Mouse (Mus musculus) spleen, adult 12 weeks (tissue): ENCODE measurements around the gene Cox7a1.
"Not testable (repeated sequence)": the region's sequence is repeated elsewhere in the genome, so short reads cannot be mapped to it uniquely, and the experiment has no call there.

Experiments used
- DNase-seq: peaks from one replicate; pipeline ENCODE4 v3.0.0; 2022; ENCODE audit warnings: low spot score

Cox7a1 gene

GRCm38 (mm10) chr7:30183879-30184289 is at the start of gene Cox7a1:
Gene Cox7a1 (plus strand): TSS chr7:30184144.
- peak; percentile 71 for DNase-seq

DNA sequence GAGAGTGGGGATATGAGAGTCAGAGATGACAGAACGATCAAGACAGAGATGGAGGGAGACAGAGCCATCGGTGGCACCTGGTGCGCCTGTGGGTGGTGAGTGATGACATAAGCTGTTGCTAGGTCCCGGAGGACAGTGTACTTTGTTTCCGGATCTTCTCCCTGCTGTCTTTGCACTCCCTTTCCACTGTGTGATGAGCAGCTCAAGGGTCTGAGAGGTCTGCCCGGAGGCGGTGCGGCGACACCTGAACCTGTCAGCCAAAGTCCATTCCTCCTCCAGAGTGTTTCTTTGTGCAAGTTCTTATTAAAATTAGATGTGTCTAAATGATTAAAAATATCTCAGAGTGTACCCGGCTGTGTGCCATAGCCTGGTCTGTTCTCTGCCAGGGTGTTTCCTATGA is 47.1 kb upstream of the Cox7a1 start:
- DNase-seq, result no peak

GRCm38 (mm10) chr7:30143170-30143554 is 40.8 kb upstream of the Cox7a1 start:
- no peak for DNase-seq

DNA sequence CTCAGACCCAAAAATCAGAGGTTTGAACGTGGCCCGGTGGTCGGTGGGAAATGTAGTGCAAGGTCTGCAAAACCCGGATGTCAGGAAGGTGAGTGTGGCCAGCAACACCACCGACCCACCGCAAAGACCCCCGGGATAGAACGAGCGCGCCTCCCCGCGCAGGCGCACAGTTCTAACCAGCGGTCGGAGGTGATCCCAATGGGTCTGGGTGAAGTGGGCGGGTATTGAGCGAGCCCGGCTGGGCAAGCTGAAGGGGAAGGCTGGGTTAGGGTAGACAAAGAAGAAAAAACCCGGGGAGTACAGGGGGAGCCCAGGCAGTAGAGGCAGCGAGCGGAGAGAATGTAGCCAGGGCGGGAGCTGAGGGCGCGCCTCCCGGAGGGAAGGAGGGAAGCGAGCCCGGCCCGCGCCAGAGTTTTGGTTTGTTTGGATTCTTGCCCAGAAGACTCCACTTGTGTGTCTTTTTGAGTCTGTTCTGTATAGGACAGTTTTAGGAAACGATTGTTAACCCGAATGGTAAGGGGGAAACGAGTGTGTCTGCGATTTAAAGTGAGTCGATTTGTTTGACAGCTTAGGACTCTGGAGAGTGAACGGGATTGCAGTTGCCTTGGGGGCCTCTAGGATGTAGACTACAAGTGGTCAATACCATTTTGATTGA is 40.3 kb upstream of the Cox7a1 start:
- no peak for DNase-seq

- no peak for DNase-seq
Measured at GRCm38 (mm10) chr7:30147011-30147410, 36.9 kb upstream of the Cox7a1 start.

GRCm38 (mm10) chr7:30154040-30154439 is 29.9 kb upstream of the Cox7a1 start:
- no peak for DNase-seq

GRCm38 (mm10) chr7:30155507-30155906 is 28.4 kb upstream of the Cox7a1 start:
- no peak for DNase-seq

DNA sequence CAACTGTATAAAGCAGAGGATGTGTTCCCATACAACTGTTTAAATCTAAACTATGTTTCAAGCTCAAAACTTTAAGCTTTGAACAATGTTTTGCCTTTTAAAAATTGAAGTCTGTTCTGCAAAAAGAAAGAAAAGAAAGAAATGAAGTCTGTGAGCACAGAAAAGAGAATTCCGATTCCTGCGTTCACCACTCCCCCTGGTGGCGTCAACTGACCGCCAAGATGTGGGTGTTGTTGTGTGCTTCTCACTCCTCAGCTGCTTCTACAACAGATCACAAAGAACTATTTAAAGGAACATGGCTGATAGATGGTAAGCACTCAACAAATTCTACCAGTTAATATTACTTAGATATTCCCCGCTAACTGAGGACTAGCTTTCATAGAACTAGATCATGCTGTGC is 20.8 kb upstream of the Cox7a1 start:
- DNase-seq, result no peak

DNA sequence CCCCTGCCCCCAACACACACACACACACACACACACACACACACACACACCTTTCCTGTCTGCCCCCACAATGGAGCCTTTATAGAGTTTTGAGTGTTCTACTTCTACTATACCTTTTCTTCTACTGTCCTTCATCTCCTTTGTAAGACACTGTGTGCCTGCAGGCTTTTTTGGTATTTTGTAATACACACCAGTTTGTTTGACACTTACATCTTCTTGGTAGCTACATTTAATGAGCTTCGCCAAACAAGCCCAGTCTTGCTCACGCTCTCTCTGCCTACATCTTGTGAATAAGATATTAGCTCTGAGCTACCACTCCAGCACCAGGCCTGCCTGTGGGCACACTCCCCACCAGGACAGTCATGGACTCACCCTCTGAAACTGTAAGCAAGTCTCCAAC is 19.2 kb upstream of the Cox7a1 start:
- no peak for DNase-seq

DNA sequence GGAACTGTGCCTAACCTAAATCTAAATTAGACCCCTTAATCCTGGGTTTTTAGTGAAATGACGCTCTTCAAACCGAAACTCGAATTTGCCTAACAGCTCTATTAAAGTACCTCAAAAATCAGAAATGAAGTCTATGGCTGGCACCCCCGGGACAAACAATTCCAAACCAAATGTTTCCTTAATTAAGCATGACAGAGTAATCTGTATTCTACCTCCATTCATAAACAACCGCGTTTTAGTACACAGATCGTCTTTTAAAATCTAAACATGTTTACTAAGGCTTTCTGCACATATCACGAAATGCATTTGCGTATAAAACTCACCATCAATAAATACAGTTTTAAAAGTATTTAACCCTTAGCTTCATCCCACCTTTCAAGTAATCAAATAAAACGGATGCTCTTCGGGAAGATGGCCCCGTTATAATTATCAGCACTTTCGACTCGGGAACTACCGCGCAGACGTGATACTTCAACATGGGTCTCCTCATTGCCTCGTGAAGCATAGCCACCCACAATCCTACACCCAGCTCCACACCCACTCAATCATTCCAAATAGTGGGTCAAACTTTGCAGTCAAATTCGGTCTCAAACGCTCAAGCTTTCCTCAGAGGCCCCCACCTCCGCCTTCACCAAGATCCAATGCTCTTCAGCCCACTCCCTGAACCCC is 14.9 kb upstream of the Cox7a1 start:
- no peak for DNase-seq

DNA sequence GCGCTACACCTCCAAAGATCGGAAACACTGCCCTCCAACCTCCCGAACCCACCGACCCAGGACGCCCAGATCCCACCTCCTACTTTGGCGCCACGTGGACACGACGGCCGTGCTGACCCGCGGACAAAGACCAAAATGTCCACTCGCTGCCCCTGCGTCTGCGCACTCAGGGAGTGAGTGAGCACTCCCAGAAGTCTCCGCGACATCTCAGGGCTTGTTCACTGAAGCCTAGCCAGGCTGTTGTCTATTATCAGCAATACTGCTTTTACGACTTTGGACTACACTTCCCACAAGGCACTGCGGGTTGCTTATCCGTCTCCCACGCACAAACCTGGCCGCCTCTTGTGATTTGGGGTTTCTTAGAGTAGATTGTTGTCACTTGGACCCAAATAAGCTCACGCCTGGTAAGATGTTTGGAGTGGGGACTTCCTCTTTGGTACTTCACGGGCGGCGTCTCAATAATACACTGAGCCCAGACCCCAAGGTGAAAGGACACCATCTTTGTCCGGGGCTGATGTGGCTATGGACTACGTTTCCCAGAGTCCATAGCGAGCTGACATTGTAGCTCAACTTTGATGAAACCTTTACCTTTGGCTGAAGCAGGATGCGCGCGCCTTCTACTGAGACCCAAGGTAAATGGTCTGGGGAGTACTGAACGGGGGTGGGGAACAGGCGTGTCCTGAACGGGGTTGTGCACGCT is 14.2 kb upstream of the Cox7a1 start, which contains the start of gene Zfp146:
Zfp146 (minus strand) TSS at position 168 of the 700 bp plus-strand sequence.
- peak; percentile 89 for DNase-seq

- no peak for DNase-seq
Measured at GRCm38 (mm10) chr7:30170283-30170951, 13.5 kb upstream of the Cox7a1 start.

- no peak for DNase-seq
Measured at GRCm38 (mm10) chr7:30176474-30176873, 7.5 kb upstream of the Cox7a1 start.

GRCm38 (mm10) chr7:30178256-30178655 is 5.7 kb upstream of the Cox7a1 start:
- DNase-seq, result no peak

DNA sequence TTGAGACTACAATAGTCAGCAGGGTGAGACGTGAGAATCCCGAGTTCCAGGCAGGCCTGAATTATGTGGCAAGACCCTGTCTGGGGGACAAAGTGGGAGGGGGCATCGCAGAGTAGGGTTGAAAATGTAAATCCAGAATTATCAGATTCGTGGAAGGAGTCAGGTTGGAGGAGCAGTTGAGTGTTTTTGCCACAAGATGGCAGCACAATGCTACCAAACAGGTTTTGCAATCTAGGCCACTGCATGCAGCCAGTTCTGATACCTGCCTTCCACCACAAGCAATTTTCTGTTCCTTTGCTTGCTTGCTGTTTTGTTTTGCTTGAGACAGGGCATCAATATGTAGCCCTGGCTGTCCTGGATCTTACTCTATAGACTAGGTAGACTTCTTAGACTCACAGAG is 2.6 kb upstream of the Cox7a1 start:
- DNase-seq, result peak; percentile 64

- DNase-seq, result not testable (repeated sequence)
Measured at GRCm38 (mm10) chr7:30181929-30182328, 2.0 kb upstream of the Cox7a1 start.

- DNase-seq, result not testable (repeated sequence)
Measured at GRCm38 (mm10) chr7:30183189-30183588, 755 bp upstream of the Cox7a1 start.

- no peak for DNase-seq
Measured at GRCm38 (mm10) chr7:30184641-30185348, 851 bp downstream of the Cox7a1 start.

DNA sequence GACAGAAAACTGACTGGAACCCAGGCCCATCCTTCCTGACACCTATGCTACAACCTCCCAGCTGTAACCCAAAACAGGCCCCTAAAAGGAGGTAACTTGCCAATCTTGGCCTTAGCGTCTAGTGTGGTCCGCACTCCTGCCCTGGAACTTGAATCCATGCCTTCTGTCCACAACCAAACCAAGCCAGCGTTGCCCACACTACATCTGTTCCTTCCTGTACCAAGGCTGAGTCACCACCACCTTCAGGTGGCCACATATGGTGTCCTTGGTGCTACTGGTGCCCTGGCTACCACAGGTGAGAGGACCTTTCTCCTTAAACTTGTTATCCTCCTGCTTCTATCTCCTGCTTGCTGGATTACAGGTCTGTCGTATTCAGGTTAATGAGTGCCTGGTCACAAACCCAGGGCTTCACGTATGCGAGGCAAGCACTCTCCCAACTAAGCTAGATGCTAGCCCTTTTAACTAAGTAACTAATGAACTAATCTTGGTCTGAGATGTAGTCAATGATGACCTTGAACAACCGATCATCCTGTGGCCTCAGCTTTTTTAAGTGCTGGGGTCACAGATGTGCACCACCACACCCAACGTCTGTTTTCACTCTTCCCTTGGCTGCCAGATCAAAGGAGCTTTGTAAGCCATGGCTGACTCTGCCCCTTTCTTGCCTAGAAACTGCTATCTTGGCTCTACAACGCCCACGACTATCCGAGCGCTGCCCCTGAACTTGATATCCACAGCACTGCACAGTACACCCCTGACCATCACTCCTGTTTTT is 4.6 kb downstream of the Cox7a1 start:
- DNase-seq, result no peak

- DNase-seq, result no peak
Measured at GRCm38 (mm10) chr7:30189116-30189491, 5.2 kb downstream of the Cox7a1 start.

DNA sequence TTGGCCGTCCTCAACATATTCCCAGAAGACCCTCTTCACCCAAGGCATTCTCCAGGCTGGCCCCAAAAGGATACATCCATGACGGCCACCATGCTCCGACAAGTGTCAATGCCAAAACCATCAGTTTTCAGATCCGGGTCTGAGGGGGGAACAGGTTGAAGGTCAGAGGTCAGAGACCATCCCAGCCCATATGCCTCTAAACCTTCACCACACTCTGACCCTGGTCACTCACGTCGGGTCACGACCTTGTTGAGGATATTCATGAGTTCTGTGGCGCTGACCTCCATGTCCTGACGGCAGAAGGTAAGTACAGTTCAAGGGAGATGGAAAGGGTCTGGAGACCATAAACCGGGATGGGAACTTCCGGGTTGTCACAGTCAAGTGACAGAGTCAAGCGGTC is 8.1 kb downstream of the Cox7a1 start:
- no peak for DNase-seq
